Mouse (Mus musculus) stomach, postnatal 0 days (tissue): ENCODE results near the gene Tacr2. TPM values are rescaled to one million over a fixed set of nuclear protein-coding genes. Genes with fewer than 3 reads are reported as not detected.

Experiments used
- ATAC-seq: fragments of 200-750 bp; cut with Nextera tagmentation; 2 replicates; pipeline ENCODE4 v1.8.0; 2017; ENCODE audit not compliant: low FRiP score, low TSS enrichment
- DNase-seq: peaks from one replicate; pipeline ENCODE4 v3.0.0-alpha.2; 2016; ENCODE audit warnings: low spot score
- H3K27ac ChIP-seq: fragments of 300-500 bp; sonication (generic); replicated peaks from 2 replicates; pipeline ENCODE4 v1.5.1; 2014; ENCODE audit warnings: mild to moderate bottlenecking, control low read depth
- H3K27me3 ChIP-seq: fragments of 300-500 bp; sonication (generic); 2 replicates; pipeline ENCODE4 v1.6.1; 2014; ENCODE audit warnings: low read length; ENCODE audit not compliant: control insufficient read depth, insufficient read depth
- H3K36me3 ChIP-seq: fragments of 300-500 bp; sonication (generic); 2 replicates; pipeline ENCODE4 v1.6.1; 2014; ENCODE audit warnings: low read length, mixed read lengths; ENCODE audit not compliant: control insufficient read depth, insufficient read depth
- H3K4me1 ChIP-seq: fragments of 300-500 bp; sonication (generic); replicated peaks from 2 replicates; pipeline ENCODE4 v1.6.1; 2014; ENCODE audit warnings: antibody characterized with exemption; ENCODE audit not compliant: control insufficient read depth, insufficient read depth
- H3K4me2 ChIP-seq: fragments of 300-500 bp; sonication (generic); replicated peaks from 2 replicates; pipeline ENCODE4 v1.6.1; 2014; ENCODE audit warnings: low read depth, mild to moderate bottlenecking, control low read depth, moderate library complexity
- H3K4me3 ChIP-seq: fragments of 300-500 bp; sonication (generic); 2 replicates; pipeline ENCODE4 v1.5.1; 2014; ENCODE audit warnings: low read depth, low read length, control low read depth
- H3K9ac ChIP-seq: fragments of 300-500 bp; sonication (generic); 2 replicates; pipeline ENCODE4 v1.6.1; 2014; ENCODE audit warnings: mild to moderate bottlenecking, low read length, control low read depth, mixed read lengths
- H3K9me3 ChIP-seq: fragments of 300-500 bp; sonication (generic); 2 replicates; pipeline ENCODE4 v1.6.1; 2016; ENCODE audit warnings: low read length; ENCODE audit not compliant: control insufficient read depth
- CTCF ChIP-seq: IDR thresholded peaks from 2 replicates; pipeline ENCODE4 v1.5.1; 2016; ENCODE audit warnings: antibody characterized with exemption, low read depth, mild to moderate bottlenecking, moderate library complexity
- EP300 ChIP-seq: optimal IDR thresholded peaks from 2 replicates; pipeline ENCODE3; 2016; ENCODE audit warnings: antibody characterized with exemption
- WGBS: fragments of 180-500 bp; shearing (Covaris S2); extraction: QIAGEN DNeasy Blood & Tissue Kit; methylation state at CpG from one replicate; pipeline ENCODE4 v1.1.7; 2014; 5-methylcytosine and 5-hydroxymethylcytosine counted together
- polyA plus RNA-seq: library from polyadenylated mRNA; unstranded; fragments of >200 nt; fragmentation: Nextera tagmentation; extraction: Ambion mirVana; gene quantifications from 2 replicates; pipeline ENCODE4 v1.2.1, GENCODE M21; 2015

Gene Tacr2
- polyA plus RNA-seq, 1 experiment from 2014 or later = 1.3 TPM

GRCm38 (mm10) chr10:62242896-62243295, 9.3 kb upstream of the Tacr2 start:
- no peaks in the 10 kb centered on the region for H3K36me3 ChIP-seq
- 0 out of 2 replicates have a peak, but pooled peaks cover 3% of the 10 kb centered on the region for H3K4me1 ChIP-seq
- 42% methylated on average over 11 of the region's 13 CpGs for WGBS
- ATAC-seq = peak; percentile 60
- no peaks in the 10 kb centered on the region for H3K9me3 ChIP-seq
- H3K27ac ChIP-seq = no peak overlapping the region
- H3K4me2 ChIP-seq = no peak overlapping the region
- no peak overlapping the region for H3K4me3 ChIP-seq
- peak; percentile 84 for TF ChIP-seq CTCF
- no peak for TF ChIP-seq EP300
- no peak overlapping the region for H3K9ac ChIP-seq
- no peaks in the 10 kb centered on the region for H3K27me3 ChIP-seq
- peak; percentile 52 for DNase-seq

DNA sequence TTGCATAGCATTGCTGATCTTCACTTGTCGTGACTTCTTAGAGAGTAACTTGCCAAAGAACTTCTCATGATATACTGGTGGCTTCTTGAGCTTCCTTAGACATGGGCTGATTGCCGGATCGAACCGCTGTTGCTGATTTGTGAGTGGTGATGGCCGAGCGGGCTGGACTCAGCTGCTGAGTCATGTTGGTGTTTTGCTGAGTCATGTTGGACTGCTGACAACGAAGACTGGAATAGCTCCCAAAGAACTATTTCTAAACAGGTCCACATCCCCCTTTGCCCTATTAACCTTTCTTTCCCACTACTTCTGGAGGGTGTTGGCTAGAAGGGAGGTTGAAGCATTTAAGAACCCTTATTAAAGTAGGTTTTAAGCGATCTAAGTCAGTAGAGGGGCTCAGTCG, 8.2 kb upstream of the Tacr2 start:
- Histone ChIP-seq H3K4me1 (peaks cover 3% of the 10 kb centered on the region; the same call in 1 of the 2 replicates), H3K4me3 (no peak overlapping the region), H3K36me3 (no peaks in the 10 kb centered on the region), H3K27me3 (no peaks in the 10 kb centered on the region), H3K9ac (no peak overlapping the region), H3K4me2 (no peak overlapping the region), H3K9me3 (no peaks in the 10 kb centered on the region), H3K27ac (no peak overlapping the region)
- DNase-seq (no peak), ATAC-seq (no peak)
- no peak for TF ChIP-seq CTCF
- TF ChIP-seq EP300 = no peak
- WGBS = 90% methylated on average over 9 of the region's 9 CpGs

DNA sequence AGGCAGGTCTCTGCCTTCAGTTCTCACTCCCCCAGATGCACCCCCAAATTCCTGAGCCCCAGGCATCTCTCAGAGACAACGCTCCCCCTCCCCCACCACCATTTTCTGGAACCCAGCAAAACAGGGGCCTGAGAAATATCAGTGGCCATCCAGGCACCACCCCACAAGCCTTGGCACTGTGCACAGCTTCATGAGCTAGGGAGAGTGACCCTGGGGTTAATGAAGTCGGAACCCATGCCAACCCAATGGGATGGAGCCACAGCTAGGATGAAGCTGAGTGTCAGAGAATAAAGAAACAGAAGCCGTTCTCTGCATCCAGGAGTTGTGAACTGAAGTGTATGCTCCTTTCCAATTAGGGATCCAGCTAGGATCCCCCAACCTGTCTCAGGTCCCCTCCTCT, 5.1 kb upstream of the Tacr2 start:
- no peak for TF ChIP-seq EP300
- TF ChIP-seq CTCF = no peak
- DNase-seq (no peak), ATAC-seq (no peak)
- H3K4me1 ChIP-seq = peaks cover 3% of the 10 kb centered on the region; the same call in 1 of the 2 replicates
- H3K9ac ChIP-seq = no peak overlapping the region
- WGBS = 61% methylated on average over 3 of the region's 3 CpGs
- H3K27ac ChIP-seq = peak overlapping the region; percentile 78
- H3K4me2 ChIP-seq = no peak overlapping the region
- H3K27me3 ChIP-seq = no peaks in the 10 kb centered on the region
- no peak overlapping the region for H3K4me3 ChIP-seq
- H3K9me3 ChIP-seq = no peaks in the 10 kb centered on the region
- no peaks in the 10 kb centered on the region for H3K36me3 ChIP-seq

DNA sequence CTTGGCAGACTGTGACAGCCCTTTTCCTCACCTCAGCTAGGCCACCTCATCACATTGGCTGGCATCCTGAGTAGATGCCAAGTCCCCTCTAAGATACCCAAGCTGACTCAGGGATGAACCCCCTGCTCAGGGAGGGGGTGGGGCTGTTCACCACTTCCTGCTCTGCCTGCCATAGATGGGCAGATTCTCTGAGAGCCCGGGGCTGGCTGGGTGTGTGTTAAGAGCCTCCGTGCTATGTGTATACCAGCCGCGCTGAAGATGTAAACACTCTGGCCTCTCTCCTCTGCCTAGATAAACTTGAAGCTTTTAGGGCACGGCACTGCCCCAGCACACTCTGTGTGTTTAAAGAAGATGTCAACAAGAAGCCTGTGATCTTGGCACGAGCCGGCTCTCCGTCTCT, 4.4 kb upstream of the Tacr2 start:
- ATAC-seq (peak; percentile 72), DNase-seq (peak; percentile 33)
- no peak overlapping the region for H3K4me3 ChIP-seq
- H3K36me3 ChIP-seq = no peaks in the 10 kb centered on the region
- peaks cover 3% of the 10 kb centered on the region; the same call in 1 of the 2 replicates for H3K4me1 ChIP-seq
- H3K9ac ChIP-seq = peak overlapping the region; percentile 23
- H3K27me3 ChIP-seq = no peaks in the 10 kb centered on the region
- peak overlapping the region; percentile 14; the same call in 1 of the 2 replicates for H3K4me2 ChIP-seq
- H3K27ac ChIP-seq = peak overlapping the region; percentile 80
- TF ChIP-seq CTCF (no peak), EP300 (peak; percentile 51)
- 9% methylated on average over 8 of the region's 8 CpGs for WGBS
- H3K9me3 ChIP-seq = no peaks in the 10 kb centered on the region

DNA sequence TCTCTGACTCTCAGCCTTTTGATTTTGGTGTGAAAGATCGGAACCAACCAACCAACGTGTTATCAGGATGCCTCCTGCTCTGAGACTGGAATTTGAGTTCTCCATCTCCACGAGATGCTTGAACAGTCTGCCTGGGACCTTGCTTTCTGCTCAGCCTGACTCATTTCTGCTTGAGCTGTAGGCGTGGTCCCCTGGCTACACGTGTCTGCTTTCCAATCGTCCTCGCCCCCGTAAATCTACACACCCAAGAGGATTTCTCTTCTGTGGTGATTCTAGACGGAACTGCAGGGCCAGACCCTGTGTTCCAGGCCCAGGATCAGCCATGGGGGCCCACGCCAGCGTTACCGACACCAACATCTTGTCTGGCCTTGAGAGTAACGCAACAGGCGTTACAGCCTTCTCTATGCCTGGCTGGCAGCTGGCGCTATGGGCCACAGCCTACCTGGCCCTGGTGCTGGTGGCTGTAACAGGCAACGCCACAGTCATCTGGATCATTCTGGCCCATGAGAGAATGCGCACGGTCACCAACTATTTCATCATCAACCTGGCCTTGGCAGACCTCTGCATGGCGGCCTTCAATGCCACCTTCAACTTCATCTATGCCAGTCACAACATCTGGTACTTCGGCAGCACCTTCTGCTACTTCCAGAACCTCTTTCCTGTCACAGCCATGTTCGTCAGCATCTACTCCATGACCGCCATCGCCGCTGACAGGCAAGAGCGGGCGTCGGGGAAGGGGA, 428 bp downstream of the Tacr2 start:
- DNase-seq (no peak), ATAC-seq (0 out of 2 replicates have a peak, but pooled peaks have one; percentile 22)
- Histone ChIP-seq H3K27me3 (no peaks in the 10 kb centered on the region), H3K4me1 (peaks cover under 1% of the 10 kb centered on the region; the same call in 1 of the 2 replicates), H3K9me3 (no peaks in the 10 kb centered on the region), H3K36me3 (no peaks in the 10 kb centered on the region), H3K27ac (no peak overlapping the region), H3K4me3 (no peak overlapping the region), H3K4me2 (peak overlapping the region; percentile 20; the same call in 1 of the 2 replicates), H3K9ac (no peak overlapping the region)
- TF ChIP-seq EP300 (no peak), CTCF (no peak)
- 78% methylated on average over 27 of the region's 27 CpGs for WGBS

DNA sequence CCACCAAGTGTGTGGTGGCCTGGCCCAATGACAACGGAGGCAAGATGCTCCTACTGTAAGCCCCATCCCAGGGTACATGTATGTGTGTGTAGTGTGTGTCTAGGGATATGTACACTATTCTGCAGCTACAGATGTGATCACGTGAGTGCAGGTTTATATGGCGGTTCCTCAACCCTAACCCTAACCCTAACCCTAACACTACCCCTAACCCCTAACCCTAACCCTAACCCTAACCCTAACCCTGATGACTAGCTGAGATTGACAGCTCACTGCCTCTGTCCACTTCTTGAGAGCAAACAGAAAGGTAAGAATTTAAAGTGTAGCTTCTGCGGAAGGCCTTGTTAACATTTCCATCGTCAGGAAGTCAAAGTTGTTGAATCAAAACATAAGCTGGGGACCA, 6.1 kb downstream of the Tacr2 start:
- no peak for DNase-seq
- Histone ChIP-seq H3K4me2 (no peak overlapping the region), H3K27me3 (no peaks in the 10 kb centered on the region), H3K36me3 (no peaks in the 10 kb centered on the region), H3K9ac (no peak overlapping the region), H3K9me3 (no peaks in the 10 kb centered on the region), H3K4me3 (no peak overlapping the region), H3K4me1 (no peaks in the 10 kb centered on the region), H3K27ac (no peak overlapping the region)
- no peak for TF ChIP-seq CTCF
- no peak for TF ChIP-seq EP300
- WGBS = 78% methylated on average over 5 of the region's 5 CpGs
- no peak for ATAC-seq
